8 mouse cellular contexts compared by ENCODE assay signal in the genomic region with DNA sequence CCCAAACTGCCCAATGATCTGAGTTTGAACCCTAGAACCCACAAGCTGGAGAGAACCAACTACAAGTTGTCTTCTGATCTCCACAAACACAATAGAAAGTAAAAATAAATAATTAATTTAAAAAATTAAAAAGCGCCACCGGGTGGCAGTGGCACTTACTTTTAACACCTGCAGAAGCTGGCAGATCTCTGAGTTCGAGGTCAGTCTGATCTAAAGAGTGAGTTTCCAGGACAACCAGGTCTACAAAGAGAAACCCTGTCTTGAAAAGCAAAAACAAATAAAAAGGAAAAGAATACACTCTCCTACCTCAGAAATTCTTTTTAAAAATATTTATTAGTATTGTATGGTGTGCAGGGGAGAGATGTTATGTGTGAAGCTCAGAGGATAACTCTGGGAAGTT. TPM values are rescaled to one million over a fixed set of nuclear protein-coding genes. Genes with fewer than 3 reads are reported as not detected.
DNase-seq lines count a peak whose midpoint lies in the region; ATAC-seq and TF ChIP-seq lines count a peak whose summit lies in the region.

No protein-coding gene starts in this region.

- no peaks in the 10 kb centered on the region for H3K36me3 ChIP-seq in kidney, adult 2 months (ENCODE audit: control insufficient read depth, insufficient read depth, low read length)
- H3K36me3 ChIP-seq in forebrain, postnatal 0 days (ENCODE audit: insufficient read depth): no peaks in the 10 kb centered on the region
- no peaks in the 10 kb centered on the region for H3K36me3 ChIP-seq in lung, embryonic 16.5 days (ENCODE audit: control insufficient read depth, insufficient read depth, low read length)

- 10% methylated on average over 3 of the region's 3 CpGs for WGBS in kidney, adult 2 months
- WGBS in forebrain, postnatal 0 days: 3% methylated on average over 3 of the region's 3 CpGs
- WGBS in lung, embryonic 16.5 days: 4% methylated on average over 3 of the region's 3 CpGs

- peaks cover 32% of the 10 kb centered on the region for H3K4me1 ChIP-seq in kidney, adult 2 months (ENCODE audit: control insufficient read depth, insufficient read depth, low read length)
- peaks cover 11% of the 10 kb centered on the region; the same call in 1 of the 2 replicates for H3K4me1 ChIP-seq in forebrain, postnatal 0 days (ENCODE audit: insufficient read depth)
- H3K4me1 ChIP-seq in lung, embryonic 16.5 days (replicated peaks; ENCODE audit: control insufficient read depth, insufficient read depth, low read length): peaks cover 33% of the 10 kb centered on the region

- TF ChIP-seq CTCF in kidney, adult 2 months (conservative IDR thresholded peaks at IDR 0.05; ENCODE audit: insufficient read depth, insufficient read length, low read depth, low read length): no peak
- no peak for TF ChIP-seq CTCF in forebrain, postnatal 0 days (IDR thresholded peaks at IDR 0.05; ENCODE audit: low read depth)

- peak overlapping the region; percentile 25; the same call in 1 of the 2 replicates for H3K9ac ChIP-seq in forebrain, postnatal 0 days
- H3K9ac ChIP-seq in lung, embryonic 16.5 days (ENCODE audit: low read length): peak overlapping the region; percentile 38

- no peak for ATAC-seq in forebrain, postnatal 0 days
- ATAC-seq in lung, embryonic 16.5 days (ENCODE audit: low read depth): no peak

- peak; percentile 30 for DNase-seq in kidney, adult 2 months
- DNase-seq in kidney, postnatal 36 days: no peak
- peak; percentile 57 for DNase-seq in MEL-GATA-1-ER (ENCODE audit: extremely low read depth, low read depth)
- DNase-seq in forebrain, postnatal 0 days: no peak
- peak; percentile 55 for DNase-seq in thymus, postnatal 14 days
- no peak for DNase-seq in adrenal gland, postnatal 25 days
- DNase-seq in urinary bladder, postnatal 4 days (ENCODE audit: low spot score in 2 of 2): no peak

- no peaks in the 10 kb centered on the region for H3K9me3 ChIP-seq in forebrain, postnatal 0 days (ENCODE audit: low read length)
- H3K9me3 ChIP-seq in lung, embryonic 16.5 days (ENCODE audit: control insufficient read depth, low read length): no peaks in the 10 kb centered on the region

- peak overlapping the region; percentile 65 for H3K4me3 ChIP-seq in kidney, adult 2 months (ENCODE audit: insufficient read depth, low read depth, low read length)
- peak overlapping the region; percentile 51 for H3K4me3 ChIP-seq in forebrain, postnatal 0 days (ENCODE audit: low read depth, low read length)
- H3K4me3 ChIP-seq in lung, embryonic 16.5 days (ENCODE audit: low read length): peak overlapping the region; percentile 66

- no peak for TF ChIP-seq POLR2A in kidney, adult 2 months (IDR thresholded peaks at IDR 0.05; ENCODE audit: low read depth, low read length)

- peak overlapping the region; percentile 99 for H3K27ac ChIP-seq in kidney, adult 2 months (ENCODE audit: insufficient read depth, low read depth, low read length)
- H3K27ac ChIP-seq in forebrain, postnatal 0 days (ENCODE audit: low read depth, low read length): peak overlapping the region; percentile 76
- peak overlapping the region; percentile 99 for H3K27ac ChIP-seq in lung, embryonic 16.5 days (ENCODE audit: low read length)

- peak overlapping the region; percentile 99 for H3K4me2 ChIP-seq in forebrain, postnatal 0 days (ENCODE audit: low read depth)
- H3K4me2 ChIP-seq in lung, embryonic 16.5 days (ENCODE audit: low read depth, low read length): peak overlapping the region; percentile 92

- H3K27me3 ChIP-seq in kidney, adult 2 months (replicated peaks; ENCODE audit: control insufficient read depth, insufficient read depth, low read length): no peaks in the 10 kb centered on the region
- no peaks in the 10 kb centered on the region for H3K27me3 ChIP-seq in forebrain, postnatal 0 days (ENCODE audit: insufficient read depth, low read length)
- H3K27me3 ChIP-seq in lung, embryonic 16.5 days (ENCODE audit: control insufficient read depth, insufficient read depth, low read depth, low read length): no peaks in the 10 kb centered on the region

RNA-seq across cellular contexts. Expression of gene Mef2d, which starts 4.4 kb away (rescaled TPM):
- 41.8 and 42.7 TPM in 2 replicates for polyA plus RNA-seq in kidney, adult 2 months (2012; rRNA removed)
- 45.0 and 53.0 TPM in 2 replicates for total RNA-seq in forebrain, postnatal 0 days (2014; rRNA removed)
- polyA plus RNA-seq in forebrain, postnatal 0 days (2015; fragmentation: Nextera tagmentation; extraction: Ambion mirVana): 30.9 and 34.0 TPM in 2 replicates
- polyA plus RNA-seq in lung, embryonic 16.5 days (2015; fragmentation: Nextera tagmentation; extraction: Ambion mirVana): 19.9 and 22.9 TPM in 2 replicates
- 104 TPM in 2 replicates for total RNA-seq in adrenal gland, postnatal 25 days (2021)

RNA-seq across cellular contexts. Expression of gene Iqgap3, which starts 56.0 kb away (rescaled TPM):
- polyA plus RNA-seq in kidney, adult 2 months (2012; rRNA removed): 0.81 and 0.83 TPM in 2 replicates
- 3.1 and 6.8 TPM in 2 replicates for total RNA-seq in forebrain, postnatal 0 days (2014; rRNA removed)
- 1.6 and 2.0 TPM in 2 replicates for polyA plus RNA-seq in forebrain, postnatal 0 days (2015; fragmentation: Nextera tagmentation; extraction: Ambion mirVana)
- polyA plus RNA-seq in lung, embryonic 16.5 days (2015; fragmentation: Nextera tagmentation; extraction: Ambion mirVana): 23.4 and 26.9 TPM in 2 replicates
- total RNA-seq in adrenal gland, postnatal 25 days (2021): 4.5 and 5.9 TPM in 2 replicates

RNA-seq across cellular contexts. Expression of gene Ttc24, which starts 59.7 kb away (rescaled TPM):
- 0.15 TPM in 1 of 2 replicates, not detected in the other for polyA plus RNA-seq in kidney, adult 2 months (2012; rRNA removed)
- total RNA-seq in forebrain, postnatal 0 days (2014; rRNA removed): 0.05 and 0.08 TPM in 2 replicates
- not detected in 2 replicates for polyA plus RNA-seq in forebrain, postnatal 0 days (2015; fragmentation: Nextera tagmentation; extraction: Ambion mirVana)
- not detected in 2 replicates for polyA plus RNA-seq in lung, embryonic 16.5 days (2015; fragmentation: Nextera tagmentation; extraction: Ambion mirVana)
- not detected in 2 replicates for total RNA-seq in adrenal gland, postnatal 25 days (2021)

Comparison
In these comparisons a context has a peak if more than half of its experiments do, and no peak if none do; other contexts are left out.
1. DNase-seq: peak in kidney, adult 2 months (single experiment), MEL-GATA-1-ER (single experiment) and thymus, postnatal 14 days (single experiment); none in kidney, postnatal 36 days (0 of 2), forebrain, postnatal 0 days (single experiment), adrenal gland, postnatal 25 days (single experiment) and urinary bladder, postnatal 4 days (0 of 2).
2. Peak in every context shown above with its lines, with median percentiles within 50 percentile points of each other: H3K27ac ChIP-seq and H3K4me3 ChIP-seq.